Mouse (Mus musculus): ENCODE measurements around the gene Sec14l4.

- TF ChIP-seq CTCF (IDR thresholded peaks at IDR 0.05; ENCODE audit: control insufficient read depth, insufficient read depth, insufficient replicate concordance, low read depth, low read length) (no peak), POLR2A (IDR thresholded peaks at IDR 0.05; ENCODE audit: control insufficient read depth, low read depth, low read length) (no peak)
These were observed 24.8 kb upstream of the Sec14l4 start for GRCm38 (mm10) chr11:4006462-4006861.

All from testis, adult 2 months (tissue).